Mouse (Mus musculus): ENCODE results near the gene Hist1h4f.
"Not testable (repeated sequence)": the region's sequence is repeated elsewhere in the genome, so short reads cannot be mapped to it uniquely, and the experiment has no call there.

The Hist1h4f gene

DNA sequence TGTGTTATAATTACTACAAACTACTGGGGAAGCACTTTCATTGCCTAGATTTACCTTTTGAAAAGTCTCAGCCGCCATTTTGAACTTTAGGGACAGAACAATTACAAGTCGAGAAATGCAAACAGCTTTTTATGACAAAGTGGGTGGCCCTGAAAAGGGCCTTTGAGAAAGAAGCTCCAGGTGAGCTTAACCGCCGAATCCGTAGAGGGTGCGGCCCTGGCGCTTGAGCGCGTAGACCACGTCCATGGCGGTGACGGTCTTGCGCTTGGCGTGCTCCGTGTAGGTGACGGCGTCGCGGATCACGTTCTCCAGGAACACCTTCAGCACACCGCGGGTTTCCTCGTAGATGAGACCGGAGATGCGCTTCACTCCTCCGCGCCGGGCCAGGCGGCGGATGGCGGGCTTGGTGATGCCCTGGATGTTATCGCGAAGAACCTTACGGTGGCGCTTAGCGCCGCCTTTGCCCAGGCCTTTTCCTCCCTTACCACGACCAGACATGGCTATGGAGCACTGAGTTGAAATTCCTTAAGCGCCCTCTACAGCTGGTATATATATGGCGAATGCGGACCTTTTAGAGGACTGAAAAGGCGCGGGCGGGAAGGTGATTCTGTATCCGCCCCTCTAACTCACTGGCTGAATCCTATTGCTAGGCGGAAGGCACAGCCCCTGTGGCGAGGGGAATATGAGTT, at the start of gene Hist1h4f:
Gene Hist1h4f, minus strand, starts transcription at position 503 of the 689 bp plus-strand sequence.
- peak; percentile 92 to 97 for DNase-seq (ENCODE audit: low spot score in 2 of 2)

DNA sequence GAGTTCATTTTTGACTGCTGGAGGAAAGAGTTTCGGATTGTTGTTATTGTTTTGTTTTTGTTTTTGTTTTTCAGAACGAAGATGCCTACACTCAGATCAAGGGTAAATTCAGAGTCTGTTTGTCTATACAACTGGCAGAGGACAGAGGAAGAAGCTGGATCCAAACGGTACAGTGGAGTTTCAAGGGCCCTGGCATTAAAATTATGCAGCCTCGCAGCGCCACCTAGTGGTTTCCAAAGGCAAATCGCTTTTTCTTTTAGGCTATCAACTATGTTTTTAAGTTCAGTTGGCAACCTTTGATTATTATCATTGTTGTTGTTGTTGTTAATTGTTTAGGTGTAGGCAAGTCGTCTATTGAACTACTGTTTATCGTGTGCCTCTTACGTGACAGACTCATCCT, 46.5 kb upstream of the Hist1h4f start:
- DNase-seq (ENCODE audit: low spot score in 2 of 2), result peak; percentile 82 to 93

DNA sequence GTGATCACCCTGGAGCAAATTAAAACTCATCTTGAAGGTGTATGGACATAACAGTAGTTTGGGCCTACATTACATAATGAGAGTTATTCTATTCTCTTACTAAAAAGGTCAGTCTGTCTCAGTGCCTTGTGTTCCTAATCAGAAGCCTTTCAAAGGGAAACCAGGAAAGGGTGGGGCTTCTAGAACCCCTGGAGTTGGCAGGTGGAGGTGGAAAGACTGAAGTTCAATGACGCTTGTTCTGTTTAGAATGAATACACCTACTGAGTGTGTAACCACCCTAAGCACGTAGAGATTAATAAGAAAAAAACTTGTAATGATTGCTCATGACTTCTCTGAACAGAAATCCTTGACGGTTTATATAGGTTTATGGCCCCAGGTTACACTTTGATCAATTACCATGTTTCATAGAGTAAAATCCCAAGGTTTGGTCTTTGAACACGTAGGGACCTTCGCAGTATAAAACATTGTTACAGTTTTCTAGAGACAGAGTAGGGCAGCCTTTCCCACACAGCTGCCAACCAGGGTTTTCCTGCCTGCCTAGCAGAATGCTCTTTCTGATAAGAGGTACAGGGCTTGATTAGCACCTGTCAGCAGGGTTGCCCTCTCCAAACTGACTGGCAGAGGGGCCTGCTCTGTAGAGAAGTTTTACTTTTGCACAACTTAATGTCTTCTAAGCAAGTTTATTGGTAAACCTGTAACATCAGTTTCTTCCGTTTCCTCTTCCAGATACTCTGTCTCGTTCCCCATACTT, 44.3 kb upstream of the Hist1h4f start:
- peak in 1 of 2 experiments; percentile 68 for DNase-seq (ENCODE audit: low spot score in 2 of 2)

DNA sequence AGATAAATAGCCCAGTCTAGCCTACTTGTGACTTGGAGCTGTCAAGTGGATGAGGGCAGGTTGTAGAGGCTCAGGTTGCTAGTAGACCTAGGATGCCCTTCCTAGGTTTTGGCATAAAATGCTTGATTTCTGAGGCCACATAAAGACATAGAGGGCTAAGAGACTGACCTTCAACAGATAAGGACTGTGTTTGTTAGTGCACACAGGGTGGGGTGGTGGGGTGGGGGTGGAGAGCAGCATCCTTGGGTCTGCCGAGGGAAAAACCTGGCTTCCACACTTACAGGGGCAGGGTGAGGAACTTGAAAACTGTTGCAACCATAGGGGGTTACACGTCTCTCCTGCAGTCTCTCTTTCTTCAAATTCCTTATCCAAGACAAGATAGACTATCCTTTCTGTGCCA, 43.7 kb upstream of the Hist1h4f start:
- no peak for DNase-seq (ENCODE audit: low spot score in 2 of 2)

DNA sequence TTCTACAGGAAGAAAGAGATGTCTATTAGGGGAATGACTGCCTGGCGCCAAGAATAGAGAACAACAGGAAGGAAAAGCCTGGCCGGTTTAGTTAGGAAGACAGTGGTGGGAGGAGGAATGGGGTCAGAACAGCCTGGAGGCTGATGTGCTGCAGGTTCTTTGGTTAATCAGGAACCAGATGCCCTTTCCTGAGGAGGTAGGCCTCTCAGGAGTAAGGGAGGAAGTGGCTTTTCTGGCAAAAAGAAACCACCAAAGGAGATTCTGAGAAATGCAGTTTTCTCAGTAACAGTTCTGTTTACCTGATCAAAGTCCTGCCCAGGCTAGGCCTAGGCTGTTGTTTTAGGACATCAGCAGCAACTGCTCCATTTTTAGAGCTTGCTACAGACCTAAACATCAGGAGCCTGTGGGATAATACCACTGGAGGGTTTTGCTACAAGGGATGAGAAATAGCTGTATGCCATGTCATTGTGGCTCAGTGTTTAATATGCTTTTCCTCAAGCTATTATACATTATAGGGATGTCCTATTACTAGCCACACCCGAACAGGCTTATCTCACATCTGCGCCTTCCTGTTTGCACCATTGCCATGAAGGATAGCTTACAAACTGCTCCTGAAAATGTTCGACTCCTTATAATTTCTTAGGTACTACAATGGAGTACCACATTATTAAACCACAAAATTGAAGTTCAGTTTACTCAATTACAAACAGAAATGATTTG, 41.8 kb upstream of the Hist1h4f start:
- DNase-seq (ENCODE audit: low spot score in 2 of 2), result no peak

DNA sequence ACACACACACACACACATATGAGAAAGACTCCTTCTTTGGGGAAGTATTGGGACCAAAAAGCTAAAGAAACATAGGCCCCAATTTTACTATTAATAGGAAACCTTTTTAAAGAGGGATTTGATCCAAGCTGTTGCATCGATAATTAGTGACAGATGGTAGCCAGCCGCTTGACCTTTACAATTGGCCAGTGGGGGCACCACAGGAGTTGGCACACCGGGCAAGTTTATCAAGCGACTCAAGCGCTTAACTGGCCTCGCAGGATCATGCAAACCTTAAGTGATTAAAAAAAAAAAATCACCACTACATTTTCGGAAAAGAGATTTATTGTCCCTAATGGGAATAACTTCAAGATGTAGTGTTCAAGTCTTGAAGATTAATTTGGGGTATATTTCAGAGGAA, 41.2 kb upstream of the Hist1h4f start:
- DNase-seq (ENCODE audit: low spot score in 2 of 2), result no peak

DNA sequence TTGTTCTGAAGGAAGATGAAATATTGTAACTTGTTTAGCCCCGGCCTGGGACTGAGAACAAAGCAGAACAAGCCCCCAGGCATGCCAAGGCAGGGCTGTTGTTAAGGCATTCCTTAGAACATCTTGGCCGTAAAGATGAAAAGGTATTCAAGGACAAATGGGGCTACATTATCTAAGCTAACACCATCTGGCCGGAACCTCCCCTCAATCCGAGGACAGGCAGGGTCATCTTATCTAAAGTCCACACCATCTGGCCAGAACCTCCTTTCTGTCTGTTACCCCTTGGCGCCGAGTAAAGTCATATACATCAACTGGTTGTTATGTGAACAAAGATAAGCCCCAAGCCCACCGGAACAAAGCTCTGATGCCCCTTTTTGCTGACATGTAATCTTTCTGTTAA, 40.4 kb upstream of the Hist1h4f start:
- not testable (repeated sequence) for DNase-seq (ENCODE audit: low spot score in 2 of 2)

DNA sequence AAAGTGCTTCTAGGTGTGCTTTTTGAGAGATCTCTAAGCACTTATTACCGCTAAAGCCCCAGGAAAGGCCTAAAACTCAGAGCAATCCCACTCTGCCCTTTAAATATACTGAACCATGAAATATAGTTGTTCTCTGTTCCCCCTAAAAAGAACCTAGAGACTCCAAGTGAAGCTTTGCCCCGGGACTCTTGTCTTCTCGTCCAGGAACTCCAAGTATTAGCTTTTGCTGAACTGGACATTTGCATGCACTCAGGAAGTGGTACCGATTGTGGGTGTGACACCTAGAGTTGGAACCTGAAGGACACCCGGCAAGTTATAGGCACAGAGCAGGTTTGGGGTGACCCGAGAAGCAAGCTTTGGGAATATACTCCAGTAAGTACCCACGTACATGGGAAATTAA, 39.8 kb upstream of the Hist1h4f start:
- no peak for DNase-seq (ENCODE audit: low spot score in 2 of 2)

DNA sequence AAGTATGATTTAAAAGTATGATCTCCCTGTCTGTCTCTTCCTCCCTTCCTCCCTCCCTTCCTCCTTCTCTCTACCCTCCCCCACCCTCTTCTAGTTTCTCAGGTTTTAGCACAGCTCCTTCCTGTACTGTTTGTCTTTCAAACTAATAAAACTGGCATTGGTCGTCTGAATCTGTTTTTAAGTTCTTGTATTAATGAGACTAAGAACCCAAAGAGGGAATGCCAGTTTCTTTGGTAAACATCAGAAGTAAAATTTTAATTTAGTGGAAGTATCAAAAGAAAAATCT, 35.4 kb upstream of the Hist1h4f start:
- DNase-seq (ENCODE audit: low spot score in 2 of 2), result no peak

DNA sequence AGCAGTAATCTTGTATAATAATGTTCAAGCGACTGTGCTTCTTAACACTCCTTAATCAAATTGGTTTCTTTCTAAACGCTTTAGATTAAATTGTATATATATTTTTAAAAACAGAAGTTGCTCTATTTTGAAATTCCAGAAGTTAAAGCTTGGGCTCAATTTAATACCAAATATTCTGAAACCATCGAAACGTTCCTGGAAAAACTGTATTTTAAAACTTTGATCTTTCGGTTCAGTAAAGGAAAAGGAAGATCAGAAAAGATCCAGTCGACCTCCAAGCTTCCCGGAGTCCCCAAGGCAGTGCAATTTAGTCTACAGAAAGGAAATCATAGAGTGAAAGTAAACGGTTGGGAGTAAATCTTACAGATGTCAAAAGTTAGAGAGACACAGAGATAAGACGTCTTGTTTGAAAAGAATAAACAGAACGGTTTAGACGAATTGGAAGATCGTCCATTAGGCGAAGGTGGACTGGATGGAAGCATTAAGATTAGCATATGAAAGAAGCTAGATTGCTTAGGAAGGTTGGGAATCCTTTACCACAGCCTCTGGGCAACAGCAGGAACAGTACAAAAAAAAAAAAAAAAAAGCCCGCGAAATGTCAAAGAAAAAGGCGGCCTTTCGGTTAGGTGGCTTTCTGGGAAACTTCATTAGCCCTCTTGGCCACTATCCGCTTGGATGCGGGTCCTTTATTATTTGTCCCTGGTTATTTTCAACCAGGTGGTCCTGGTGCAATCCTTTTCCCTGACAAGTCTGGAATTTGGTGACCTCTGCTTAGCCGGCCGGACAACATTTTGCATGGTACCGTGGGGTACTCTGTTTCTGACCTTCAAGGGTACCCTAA, 34.9 kb upstream of the Hist1h4f start:
- peak; percentile 35 to 61 for DNase-seq (ENCODE audit: low spot score in 2 of 2)

DNA sequence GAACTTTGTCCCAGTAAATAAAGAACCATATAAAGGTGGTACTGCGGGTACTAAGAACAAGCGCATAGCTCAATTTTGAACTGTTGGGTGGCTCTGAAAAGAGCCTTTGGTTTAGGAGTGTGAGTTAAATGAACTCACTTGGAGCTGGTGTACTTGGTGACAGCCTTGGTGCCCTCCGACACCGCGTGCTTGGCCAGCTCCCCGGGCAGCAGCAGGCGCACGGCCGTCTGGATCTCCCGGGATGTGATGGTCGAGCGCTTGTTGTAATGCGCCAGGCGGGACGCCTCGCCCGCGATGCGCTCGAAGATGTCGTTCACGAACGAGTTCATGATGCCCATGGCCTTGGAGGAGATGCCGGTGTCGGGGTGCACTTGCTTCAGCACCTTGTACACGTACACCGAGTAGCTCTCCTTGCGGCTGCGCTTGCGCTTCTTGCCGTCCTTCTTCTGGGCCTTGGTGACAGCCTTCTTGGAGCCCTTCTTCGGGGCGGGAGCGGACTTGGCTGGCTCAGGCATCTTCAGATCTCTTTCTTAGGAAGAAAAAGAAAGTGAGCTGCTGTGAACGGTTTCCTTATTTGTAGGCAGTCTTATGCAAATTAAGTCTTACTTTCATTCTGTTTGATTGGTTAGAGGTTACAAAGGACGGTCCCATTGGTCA, 34.1 kb upstream of the Hist1h4f start:
- peak; percentile 79 to 86 for DNase-seq (ENCODE audit: low spot score in 2 of 2)

DNA sequence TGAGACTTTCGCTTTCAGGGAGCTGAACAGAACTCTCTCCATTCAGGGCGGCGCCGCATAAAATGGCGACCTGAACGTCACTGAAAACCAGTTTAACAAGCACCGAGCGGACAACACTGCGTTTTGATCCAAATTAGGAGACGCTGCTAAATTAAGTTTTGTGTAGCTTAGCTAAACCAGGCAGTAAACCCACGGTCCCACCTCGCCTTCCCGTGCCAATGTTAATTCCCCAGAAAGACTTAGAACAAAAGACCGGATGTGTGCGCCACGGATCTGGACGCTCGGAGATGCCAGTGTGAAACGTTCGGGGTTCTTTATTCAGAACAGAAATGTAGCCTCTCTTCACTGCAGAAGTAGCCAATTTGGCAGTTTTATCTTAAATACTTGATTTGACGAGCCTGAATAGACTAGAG, 33.6 kb upstream of the Hist1h4f start:
- peak; percentile 78 to 86 for DNase-seq (ENCODE audit: low spot score in 2 of 2)

DNA sequence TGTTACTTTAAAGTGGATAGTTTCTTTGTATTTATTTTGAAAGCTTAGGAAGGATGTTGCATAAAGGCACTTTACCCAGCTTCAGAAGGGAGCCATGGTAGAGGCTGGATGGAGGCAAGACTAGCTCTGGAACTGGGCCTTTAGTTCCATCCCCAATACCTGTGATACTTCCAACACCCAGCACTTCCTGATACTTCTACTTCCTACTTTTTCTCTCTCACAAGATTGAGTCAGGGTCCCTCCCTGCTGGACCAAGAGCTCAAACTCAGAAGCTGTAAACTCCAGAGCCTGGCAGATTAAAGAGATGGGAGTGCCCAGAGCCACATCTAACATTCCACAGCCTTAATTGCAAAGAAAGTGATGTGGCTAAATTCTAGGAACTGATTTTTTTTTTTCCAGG, 32.9 kb upstream of the Hist1h4f start:
- DNase-seq (ENCODE audit: low spot score in 2 of 2), result peak in 1 of 2 experiments; percentile 37

DNA sequence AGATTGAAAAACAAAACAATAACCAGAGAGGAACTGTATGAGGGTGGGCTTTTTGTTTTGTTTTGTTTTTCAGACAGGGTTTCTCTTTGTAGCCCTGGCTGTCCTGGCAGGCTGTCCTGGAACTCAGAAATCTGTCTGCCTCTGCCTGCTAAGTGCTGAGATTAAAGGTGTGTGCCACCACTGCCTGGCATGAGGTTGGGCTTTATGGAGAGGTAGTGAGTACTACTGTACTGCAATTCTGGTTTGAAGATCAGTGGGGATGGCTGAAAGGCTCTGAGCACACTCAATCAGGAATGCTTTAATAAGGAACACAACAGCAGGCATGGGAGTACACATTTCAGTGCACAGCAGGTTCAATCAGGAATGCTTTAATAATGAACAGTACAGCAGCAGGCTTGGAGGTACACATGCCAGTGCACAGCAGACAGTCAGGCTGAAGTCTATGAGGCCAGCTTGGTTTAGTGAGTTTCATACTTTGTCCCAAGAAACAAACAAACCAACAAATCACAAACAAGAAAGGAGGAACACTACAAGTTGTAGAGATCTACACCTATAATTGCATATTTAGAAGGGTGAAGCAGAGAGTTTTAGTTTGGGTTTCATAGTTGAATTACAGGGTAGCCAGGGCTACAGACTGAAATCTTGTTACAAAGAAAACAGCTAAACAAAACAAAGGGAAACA, 32.1 kb upstream of the Hist1h4f start:
- peak; percentile 38 to 44 for DNase-seq (ENCODE audit: low spot score in 2 of 2)

DNA sequence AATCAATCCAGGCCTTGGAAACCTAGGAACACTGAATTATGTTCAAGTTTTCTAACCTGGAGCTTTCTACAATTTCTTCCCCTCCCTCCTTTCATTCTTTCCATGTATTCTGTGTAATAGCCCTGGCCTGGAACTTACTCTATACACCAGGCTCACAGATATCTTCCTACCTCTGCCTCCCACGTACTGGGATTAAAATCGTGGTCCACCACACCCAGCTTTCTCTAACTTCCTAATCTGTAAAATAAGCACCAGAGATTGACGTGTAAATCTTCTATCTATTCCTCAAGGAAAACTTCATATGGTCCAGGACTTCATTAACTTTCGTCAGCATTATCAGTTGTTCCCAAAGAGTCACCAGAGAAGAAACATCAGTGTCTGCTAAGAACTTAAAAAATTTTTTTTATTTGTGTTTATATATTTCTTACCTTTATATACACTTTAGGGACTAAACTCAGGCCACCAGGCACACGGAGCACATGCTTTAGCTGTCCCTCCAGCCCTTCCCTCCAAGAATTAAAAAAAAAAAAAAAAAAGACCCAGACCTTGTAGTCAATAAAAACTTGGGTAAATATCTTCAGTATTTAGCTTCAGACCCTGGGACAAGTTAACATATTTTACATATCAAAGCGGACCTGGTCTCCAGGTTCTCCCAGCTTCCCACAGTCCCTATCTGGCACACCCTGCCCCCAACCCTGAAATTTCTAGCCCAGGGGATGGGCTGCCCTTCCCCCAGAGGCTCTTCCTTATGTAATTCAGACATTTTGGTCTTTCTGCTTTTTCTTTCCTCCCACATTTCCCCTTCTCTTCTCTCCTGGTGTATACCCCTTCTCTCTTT, 31.0 kb upstream of the Hist1h4f start:
- peak; percentile 28 to 40 for DNase-seq (ENCODE audit: low spot score in 2 of 2)

DNA sequence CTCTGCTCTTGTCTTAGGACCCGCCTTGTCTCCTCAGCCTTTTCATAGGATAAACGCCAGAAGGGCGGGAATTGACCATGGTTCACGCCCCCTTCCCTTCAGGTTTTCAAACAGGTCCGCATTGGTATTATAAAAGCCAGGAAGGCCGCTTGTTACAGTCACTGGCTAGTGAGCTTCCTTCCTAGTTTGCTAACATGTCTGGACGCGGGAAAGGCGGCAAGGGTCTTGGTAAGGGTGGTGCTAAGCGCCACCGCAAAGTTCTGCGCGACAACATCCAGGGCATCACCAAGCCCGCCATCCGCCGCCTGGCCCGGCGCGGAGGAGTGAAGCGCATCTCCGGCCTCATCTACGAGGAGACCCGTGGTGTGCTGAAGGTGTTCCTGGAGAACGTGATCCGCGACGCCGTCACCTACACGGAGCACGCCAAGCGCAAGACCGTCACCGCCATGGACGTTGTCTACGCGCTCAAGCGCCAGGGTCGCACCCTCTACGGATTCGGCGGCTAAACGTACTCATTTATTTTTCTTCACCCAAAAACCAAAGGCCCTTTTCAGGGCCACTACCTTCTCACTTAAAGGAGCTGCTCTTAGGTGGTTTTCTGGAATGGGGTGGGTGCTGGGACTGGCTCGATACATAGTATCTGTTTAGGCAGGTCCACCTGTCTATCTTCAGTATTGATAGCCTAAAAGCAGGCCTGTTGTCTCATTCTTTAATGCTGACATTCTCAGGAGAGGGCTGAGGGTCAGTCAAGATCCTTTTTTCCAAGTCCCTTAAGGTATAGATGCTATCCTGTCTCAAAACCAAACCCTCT, 30.2 kb upstream of the Hist1h4f start, which contains the start of gene Hist1h4d:
Gene Hist1h4d, plus strand, starts transcription at position 191 of the 811 bp plus-strand sequence.
- DNase-seq (ENCODE audit: low spot score in 2 of 2), result peak; percentile 93 to 97

DNA sequence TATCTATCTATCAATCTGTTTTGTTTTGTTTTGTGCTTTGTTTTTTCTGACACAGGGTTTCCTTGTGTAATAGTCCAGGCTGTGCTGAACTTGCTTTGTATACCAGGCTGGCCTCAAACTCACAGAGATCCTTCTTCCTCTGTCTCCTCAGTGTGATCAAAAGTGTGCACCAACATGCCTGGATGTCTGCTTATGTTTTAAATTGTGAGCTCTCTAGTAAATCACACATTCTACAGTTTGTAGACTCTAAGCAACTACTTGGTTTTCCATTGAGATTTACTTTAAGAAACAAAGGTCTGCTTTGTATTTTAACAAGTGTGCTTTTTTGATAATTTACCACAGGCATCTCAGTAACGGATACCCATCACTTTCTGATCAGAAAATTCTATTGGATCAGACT, 26.4 kb upstream of the Hist1h4f start:
- DNase-seq (ENCODE audit: low spot score in 2 of 2), result no peak

DNA sequence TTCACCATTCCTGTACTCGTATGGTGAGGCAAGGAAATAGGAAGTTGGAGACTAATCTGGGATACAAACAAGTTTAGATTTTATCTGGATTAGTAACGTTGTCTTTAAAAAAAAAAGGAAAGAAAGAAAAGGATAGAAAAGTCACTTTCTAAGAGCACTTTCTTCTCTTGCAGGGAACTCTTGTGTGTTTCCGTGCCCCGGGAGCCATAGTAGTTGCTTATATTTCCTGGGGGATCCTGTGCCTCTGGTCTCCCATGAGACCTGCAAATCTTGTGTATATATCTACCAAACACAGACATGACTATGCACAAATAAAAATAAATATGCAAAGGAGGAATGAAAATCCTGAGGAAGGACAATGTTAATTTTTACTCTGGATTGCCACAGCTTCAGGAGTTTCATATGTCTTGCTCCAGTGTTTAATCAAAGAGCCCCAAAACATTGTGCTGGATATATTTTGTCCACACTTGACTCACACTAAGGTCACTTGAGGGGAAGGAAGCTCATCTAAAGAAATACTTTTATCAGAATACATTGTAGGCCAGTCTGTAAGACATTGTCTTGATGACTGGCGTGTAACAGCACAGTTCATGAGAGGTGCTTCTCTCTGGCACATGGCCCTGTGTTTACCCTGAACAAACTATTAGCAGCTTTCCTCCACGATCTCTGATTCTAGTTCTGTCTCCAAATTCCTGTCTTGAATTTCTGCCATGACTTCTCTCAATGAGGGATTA, 25.6 kb upstream of the Hist1h4f start:
- peak in 1 of 2 experiments; percentile 47 for DNase-seq (ENCODE audit: low spot score in 2 of 2)
